Mouse (Mus musculus): ENCODE data around the gene Tnfsf14.

- TF ChIP-seq POLR2A (IDR thresholded peaks at IDR 0.05; ENCODE audit: insufficient read depth, low read depth, low read length) (no peak), CTCF (IDR thresholded peaks at IDR 0.05; ENCODE audit: insufficient read depth, low read depth, low read length) (no peak)
Observed at GRCm38 (mm10) chr17:57153787-57154186, 40.2 kb downstream of the Tnfsf14 start.

All from olfactory bulb, adult 2 months (tissue).